Mouse (Mus musculus) kidney, embryonic 16.5 days (tissue): ENCODE results near the gene Cybc1. TPM values are rescaled to one million over a fixed set of nuclear protein-coding genes. Genes with fewer than 3 reads are reported as not detected.
A peak's percentile ranks its signal among the peaks of the same experiment; 100 is the strongest.

ENCODE experiments used
- ATAC-seq: fragments of 200-750 bp; cut with Nextera tagmentation; 2 replicates; pipeline ENCODE4 v1.8.0; 2017; ENCODE audit warnings: moderate TSS enrichment; ENCODE audit not compliant: low FRiP score, low TSS enrichment
- H3K27ac ChIP-seq: fragments of 300-500 bp; sonication (generic); 2 replicates; pipeline ENCODE4 v1.5.1; 2014; ENCODE audit warnings: low read length
- H3K27me3 ChIP-seq: fragments of 300-500 bp; sonication (generic); 2 replicates; pipeline ENCODE4 v1.6.1; 2014; ENCODE audit warnings: low read length, control low read depth, mixed read lengths; ENCODE audit not compliant: insufficient read depth
- H3K36me3 ChIP-seq: fragments of 300-500 bp; sonication (generic); 2 replicates; pipeline ENCODE4 v1.6.1; 2014; ENCODE audit warnings: low read length, control low read depth, mixed read lengths; ENCODE audit not compliant: insufficient read depth
- H3K4me1 ChIP-seq: fragments of 300-500 bp; sonication (generic); 2 replicates; pipeline ENCODE4 v1.6.1; 2014; ENCODE audit warnings: low read length, control low read depth, mixed read lengths; ENCODE audit not compliant: insufficient read depth
- H3K4me2 ChIP-seq: fragments of 300-500 bp; sonication (generic); replicated peaks from 2 replicates; pipeline ENCODE4 v1.6.1; 2014; ENCODE audit warnings: low read depth, low read length
- H3K4me3 ChIP-seq: fragments of 300-500 bp; sonication (generic); 2 replicates; pipeline ENCODE4 v1.5.1; 2014; ENCODE audit warnings: mild to moderate bottlenecking, low read length
- H3K9ac ChIP-seq: fragments of 300-500 bp; sonication (generic); replicated peaks from 2 replicates; pipeline ENCODE4 v1.6.1; 2014; ENCODE audit warnings: low read length
- H3K9me3 ChIP-seq: fragments of 300-500 bp; sonication (generic); 2 replicates; pipeline ENCODE4 v1.6.1; 2016; ENCODE audit warnings: low read length, control low read depth
- WGBS: fragments of 180-500 bp; shearing (Covaris S2); extraction: QIAGEN DNeasy Blood & Tissue Kit; methylation state at CpG from one replicate; pipeline ENCODE4 v1.1.7; 2014; 5-methylcytosine and 5-hydroxymethylcytosine counted together
- polyA plus RNA-seq: library from polyadenylated mRNA; unstranded; fragments of >200 nt; fragmentation: Nextera tagmentation; extraction: Ambion mirVana; gene quantifications from 2 replicates; pipeline ENCODE4 v1.2.1, GENCODE M21; 2015

The Cybc1 gene
- 40.4 and 41.0 TPM in 2 replicates for polyA plus RNA-seq

DNA sequence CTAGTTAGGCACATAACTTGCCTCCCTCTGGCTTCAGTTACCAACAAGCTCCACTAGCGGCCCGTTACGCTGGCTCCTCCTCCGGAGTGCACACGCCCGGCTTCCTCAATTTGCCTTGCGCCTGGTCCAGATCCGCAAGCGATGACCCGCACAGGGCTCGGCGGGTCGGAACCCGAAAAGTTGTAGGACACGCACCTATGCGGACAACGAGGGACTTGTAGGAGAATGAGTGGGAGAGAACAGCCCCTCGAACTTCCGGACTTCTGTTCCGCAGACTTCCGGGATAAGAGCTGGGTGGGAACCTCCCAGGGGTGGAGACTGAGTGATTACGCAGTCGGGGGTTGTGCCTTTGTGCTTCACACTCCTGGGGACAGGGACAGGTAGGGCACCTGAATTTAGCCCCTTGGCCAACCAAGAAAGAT, at the start of gene Cybc1:
Gene Cybc1, minus strand, starts transcription at position 305 of the 422 bp plus-strand sequence.
- H3K9ac ChIP-seq, result peak within 1 kb of the TSS; percentile 75
- no peaks in the 10 kb centered on the region for H3K27me3 ChIP-seq
- WGBS, result under 1% methylated on average over 23 of the region's 23 CpGs
- peak within 1 kb of the TSS; percentile 87 for H3K27ac ChIP-seq
- peaks cover 17% of the 10 kb centered on the region for H3K4me1 ChIP-seq
- peak; percentile 94 for ATAC-seq
- H3K4me2 ChIP-seq, result peak within 1 kb of the TSS; percentile 82
- H3K36me3 ChIP-seq, result peaks cover 27% of the 10 kb centered on the region
- peak within 1 kb of the TSS; percentile 77 for H3K4me3 ChIP-seq
- H3K9me3 ChIP-seq, result no peaks in the 10 kb centered on the region

DNA sequence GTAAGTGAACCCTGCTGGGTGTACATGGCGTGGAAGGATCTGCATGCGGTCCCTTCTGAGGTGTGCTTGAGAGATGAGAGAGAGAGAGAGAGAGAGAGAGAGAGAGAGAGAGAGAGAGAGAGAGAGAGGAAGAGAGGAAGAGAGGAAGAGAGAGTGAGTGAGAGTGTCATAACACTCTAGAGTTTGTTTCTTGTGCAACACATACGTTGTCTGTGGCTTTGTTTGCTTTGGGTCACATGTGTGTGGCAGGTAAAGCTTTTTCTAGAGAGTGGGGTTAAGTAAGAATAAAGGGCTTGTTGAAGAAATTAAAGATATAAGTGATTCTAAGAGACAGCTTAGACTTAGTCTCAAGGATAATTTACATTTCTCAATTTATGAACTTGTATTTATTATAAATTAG, 48.9 kb upstream of the Cybc1 start:
- no peak overlapping the region for H3K4me3 ChIP-seq
- H3K9me3 ChIP-seq, result no peaks in the 10 kb centered on the region
- no peak overlapping the region for H3K4me2 ChIP-seq
- H3K4me1 ChIP-seq, result 0 out of 2 replicates have a peak, but pooled peaks cover 2% of the 10 kb centered on the region
- H3K9ac ChIP-seq, result no peak overlapping the region
- WGBS, result 90% methylated on average over 3 of the region's 3 CpGs
- H3K27ac ChIP-seq, result no peak overlapping the region
- no peak for ATAC-seq
- no peaks in the 10 kb centered on the region for H3K36me3 ChIP-seq
- H3K27me3 ChIP-seq, result no peaks in the 10 kb centered on the region

DNA sequence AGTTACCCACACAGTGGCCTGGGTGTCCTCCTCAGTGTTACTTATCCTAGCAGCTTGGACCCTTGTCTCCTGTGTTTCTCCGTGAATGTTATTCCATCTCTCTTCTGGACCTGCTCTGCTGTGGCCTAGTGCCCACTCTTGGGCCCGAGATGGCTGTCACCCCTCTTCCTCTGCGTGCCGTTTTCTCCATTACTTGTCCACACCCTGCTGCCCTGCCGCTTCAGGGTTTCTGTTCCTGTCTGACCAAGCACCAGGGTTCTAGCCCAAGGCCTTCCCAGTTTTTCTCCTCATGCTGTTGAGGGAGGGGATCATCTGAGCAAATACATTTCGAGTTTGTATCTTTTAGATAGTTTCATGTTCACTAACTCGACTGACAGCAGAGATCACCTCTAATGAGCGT, 48.4 kb upstream of the Cybc1 start:
- no peak overlapping the region for H3K27ac ChIP-seq
- no peaks in the 10 kb centered on the region for H3K9me3 ChIP-seq
- no peak for ATAC-seq
- no peaks in the 10 kb centered on the region for H3K36me3 ChIP-seq
- no peak overlapping the region for H3K4me2 ChIP-seq
- 94% methylated on average over 8 of the region's 8 CpGs for WGBS
- H3K27me3 ChIP-seq, result no peaks in the 10 kb centered on the region
- H3K4me3 ChIP-seq, result no peak overlapping the region
- H3K4me1 ChIP-seq, result 0 out of 2 replicates have a peak, but pooled peaks cover 2% of the 10 kb centered on the region
- H3K9ac ChIP-seq, result no peak overlapping the region

DNA sequence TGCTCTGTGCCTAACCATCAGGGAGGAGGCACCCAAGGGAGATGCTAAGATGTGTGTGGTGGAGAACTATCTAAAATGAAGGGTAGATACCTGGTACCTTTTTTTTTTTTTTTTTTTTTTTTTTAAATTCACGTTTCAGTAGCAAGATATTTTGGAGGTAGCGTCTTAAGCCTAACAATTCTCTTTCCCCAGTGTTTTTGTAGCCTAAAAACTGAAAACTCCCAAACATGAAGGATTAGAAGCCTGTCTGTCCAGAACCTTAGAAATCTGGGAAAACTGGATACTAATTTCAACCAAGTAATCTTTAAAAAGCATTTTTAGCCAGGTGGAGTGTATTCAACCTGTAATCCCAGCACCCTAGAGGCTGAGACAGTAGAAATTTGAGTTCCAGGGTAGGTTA, 32.0 kb upstream of the Cybc1 start:
- no peak for ATAC-seq
- Histone ChIP-seq H3K9ac (peak overlapping the region; percentile 94), H3K4me1 (peaks cover 18% of the 10 kb centered on the region), H3K27me3 (no peaks in the 10 kb centered on the region), H3K4me2 (peak overlapping the region; percentile 93), H3K27ac (no peak overlapping the region), H3K4me3 (peak overlapping the region; percentile 99), H3K36me3 (peaks cover 13% of the 10 kb centered on the region), H3K9me3 (no peaks in the 10 kb centered on the region)
- 43% methylated on average over 2 of the region's 2 CpGs for WGBS

DNA sequence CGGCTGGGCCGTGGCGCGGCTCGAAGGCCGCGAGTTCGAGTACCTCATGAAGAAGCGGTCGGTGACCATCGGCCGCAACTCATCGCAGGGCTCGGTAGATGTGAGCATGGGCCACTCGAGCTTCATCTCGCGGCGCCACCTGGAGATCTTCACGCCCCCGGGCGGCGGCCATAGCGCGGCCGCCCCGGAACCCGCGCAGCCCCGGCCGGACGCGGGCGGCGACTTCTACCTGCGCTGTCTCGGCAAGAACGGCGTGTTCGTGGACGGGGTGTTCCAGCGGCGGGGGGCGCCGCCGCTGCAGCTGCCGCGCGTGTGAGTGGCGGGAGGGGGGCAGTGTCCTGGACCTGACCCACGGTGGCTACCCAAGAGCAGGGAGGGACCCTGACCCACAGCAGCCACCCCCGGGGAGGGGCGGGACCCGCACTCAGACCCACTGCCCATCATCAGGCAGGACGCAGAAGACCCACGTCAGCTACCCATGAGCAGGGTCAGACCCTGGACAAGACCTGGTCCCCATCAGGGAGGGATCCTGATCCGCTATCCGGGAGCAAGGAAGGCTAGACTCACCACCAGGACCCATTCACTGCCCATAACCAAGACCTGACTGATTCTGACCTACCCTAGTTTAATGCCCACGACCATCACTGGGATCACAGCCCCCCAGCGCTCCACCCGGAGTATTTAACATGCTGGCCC, 31.2 kb upstream of the Cybc1 start:
- peak; percentile 1; the same call in 1 of the 2 replicates for ATAC-seq
- peaks cover 18% of the 10 kb centered on the region for H3K4me1 ChIP-seq
- no peaks in the 10 kb centered on the region for H3K9me3 ChIP-seq
- H3K4me2 ChIP-seq, result peak overlapping the region; percentile 93
- peaks cover 17% of the 10 kb centered on the region for H3K36me3 ChIP-seq
- 0% methylated on average over 55 of the region's 60 CpGs for WGBS
- peak overlapping the region; percentile 99 for H3K4me3 ChIP-seq
- H3K27ac ChIP-seq, result peak overlapping the region; percentile 65
- peak overlapping the region; percentile 94 for H3K9ac ChIP-seq
- no peaks in the 10 kb centered on the region for H3K27me3 ChIP-seq

DNA sequence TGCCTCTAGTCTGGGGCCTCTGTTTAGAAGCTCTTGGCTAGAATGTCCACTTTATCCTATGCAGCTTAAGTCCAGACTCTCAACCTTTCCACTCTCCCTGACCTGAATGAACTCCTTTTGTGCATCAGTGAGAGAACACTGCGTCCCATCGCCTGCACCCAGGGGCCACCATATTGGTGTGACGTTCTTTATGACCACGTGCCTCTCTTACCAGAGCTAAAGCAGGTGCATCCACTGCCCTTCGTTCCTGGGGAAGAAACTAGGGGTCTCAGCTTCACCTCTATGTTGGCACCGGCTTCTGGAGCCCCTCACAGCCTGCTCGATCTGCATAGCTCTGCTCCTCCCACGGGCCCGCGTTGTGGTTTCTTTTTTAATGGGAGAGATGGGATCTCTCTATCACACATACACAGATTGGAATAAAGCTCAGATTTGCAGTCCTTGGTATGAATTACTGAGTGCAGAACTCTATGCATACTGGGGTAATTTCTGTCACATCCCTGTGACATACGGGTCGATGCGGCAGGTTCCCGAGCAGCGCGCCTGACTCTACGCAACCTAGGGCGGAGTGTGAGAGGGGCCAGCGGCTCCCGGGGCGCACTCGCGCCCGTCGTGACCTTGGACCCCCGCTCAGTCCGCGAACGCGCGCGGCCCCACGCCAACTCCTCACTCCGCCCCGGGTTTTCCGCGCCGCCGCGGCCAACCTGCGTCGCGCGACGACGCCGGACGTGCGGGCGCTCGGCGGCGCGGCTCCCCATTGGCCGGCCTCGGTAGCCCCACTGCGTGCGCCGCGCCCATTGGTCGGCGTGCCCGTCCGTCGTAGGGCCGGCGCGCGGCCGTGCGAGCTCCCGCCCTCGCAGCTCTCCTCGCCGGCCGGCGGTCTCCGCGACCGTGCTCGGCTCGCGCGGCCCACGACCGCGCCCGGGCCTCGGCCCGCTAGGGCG, 30.3 kb upstream of the Cybc1 start, which contains the start of gene Foxk2:
Gene Foxk2, plus strand, starts transcription at position 831 of the 941 bp plus-strand sequence.
- Histone ChIP-seq H3K4me2 (peak within 1 kb of the TSS; percentile 93), H3K9me3 (no peaks in the 10 kb centered on the region), H3K9ac (peak within 1 kb of the TSS; percentile 94), H3K27me3 (no peaks in the 10 kb centered on the region), H3K27ac (peak within 1 kb of the TSS; percentile 86), H3K4me3 (peak within 1 kb of the TSS; percentile 99), H3K36me3 (peaks cover 25% of the 10 kb centered on the region), H3K4me1 (peaks cover 18% of the 10 kb centered on the region)
- peak; percentile 99 for ATAC-seq
- under 1% methylated on average over 87 of the region's 91 CpGs for WGBS

DNA sequence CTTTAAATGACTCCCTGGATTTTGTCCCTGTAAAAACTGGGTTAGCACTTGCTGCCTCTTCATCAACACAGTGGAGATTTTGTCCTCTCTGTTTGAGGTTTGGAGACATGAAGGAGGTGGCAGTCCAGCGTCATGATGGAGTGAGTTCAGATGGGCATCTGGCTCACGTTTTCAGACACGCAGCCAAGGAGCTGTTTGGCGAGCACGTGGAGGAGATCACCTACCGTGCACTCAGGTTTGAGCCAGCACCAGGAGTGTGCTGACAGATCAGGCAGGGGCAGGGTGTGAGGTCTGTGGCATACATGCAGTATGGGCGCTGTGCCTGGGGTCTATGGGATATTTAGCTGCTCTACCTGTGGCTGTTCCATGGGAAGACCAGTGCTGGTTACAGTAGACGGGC, 21.1 kb upstream of the Cybc1 start:
- no peak for ATAC-seq
- H3K27ac ChIP-seq, result no peak overlapping the region
- H3K27me3 ChIP-seq, result no peaks in the 10 kb centered on the region
- no peak overlapping the region for H3K9ac ChIP-seq
- H3K4me2 ChIP-seq, result no peak overlapping the region
- H3K36me3 ChIP-seq, result peaks cover 90% of the 10 kb centered on the region
- no peaks in the 10 kb centered on the region for H3K9me3 ChIP-seq
- H3K4me1 ChIP-seq, result no peaks in the 10 kb centered on the region
- 90% methylated on average over 8 of the region's 8 CpGs for WGBS
- no peak overlapping the region for H3K4me3 ChIP-seq

DNA sequence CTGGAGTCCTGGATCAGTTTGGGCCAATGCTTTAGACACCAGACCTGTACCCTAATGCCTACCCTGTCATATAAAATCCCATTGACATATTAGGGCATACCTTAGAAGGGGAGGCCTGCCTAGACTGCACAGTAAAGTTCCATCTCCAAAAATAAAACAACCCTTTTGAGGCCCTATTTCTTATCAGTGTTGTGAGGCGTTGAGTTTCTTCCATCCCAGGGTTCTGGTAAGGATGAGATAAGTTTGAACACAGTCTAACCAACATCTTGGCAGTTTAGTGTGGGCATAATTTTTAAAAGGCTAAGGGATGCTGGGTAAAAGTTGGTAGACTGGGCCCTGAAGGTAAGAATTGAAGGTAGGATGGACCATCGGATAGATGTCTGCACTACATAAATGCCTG, 10.5 kb upstream of the Cybc1 start:
- Histone ChIP-seq H3K36me3 (peaks cover 41% of the 10 kb centered on the region), H3K9me3 (no peaks in the 10 kb centered on the region), H3K9ac (no peak overlapping the region), H3K4me2 (no peak overlapping the region), H3K4me3 (no peak overlapping the region), H3K27me3 (no peaks in the 10 kb centered on the region), H3K27ac (no peak overlapping the region), H3K4me1 (peaks cover 21% of the 10 kb centered on the region)
- no peak for ATAC-seq
- 99% methylated on average over 2 of the region's 2 CpGs for WGBS

DNA sequence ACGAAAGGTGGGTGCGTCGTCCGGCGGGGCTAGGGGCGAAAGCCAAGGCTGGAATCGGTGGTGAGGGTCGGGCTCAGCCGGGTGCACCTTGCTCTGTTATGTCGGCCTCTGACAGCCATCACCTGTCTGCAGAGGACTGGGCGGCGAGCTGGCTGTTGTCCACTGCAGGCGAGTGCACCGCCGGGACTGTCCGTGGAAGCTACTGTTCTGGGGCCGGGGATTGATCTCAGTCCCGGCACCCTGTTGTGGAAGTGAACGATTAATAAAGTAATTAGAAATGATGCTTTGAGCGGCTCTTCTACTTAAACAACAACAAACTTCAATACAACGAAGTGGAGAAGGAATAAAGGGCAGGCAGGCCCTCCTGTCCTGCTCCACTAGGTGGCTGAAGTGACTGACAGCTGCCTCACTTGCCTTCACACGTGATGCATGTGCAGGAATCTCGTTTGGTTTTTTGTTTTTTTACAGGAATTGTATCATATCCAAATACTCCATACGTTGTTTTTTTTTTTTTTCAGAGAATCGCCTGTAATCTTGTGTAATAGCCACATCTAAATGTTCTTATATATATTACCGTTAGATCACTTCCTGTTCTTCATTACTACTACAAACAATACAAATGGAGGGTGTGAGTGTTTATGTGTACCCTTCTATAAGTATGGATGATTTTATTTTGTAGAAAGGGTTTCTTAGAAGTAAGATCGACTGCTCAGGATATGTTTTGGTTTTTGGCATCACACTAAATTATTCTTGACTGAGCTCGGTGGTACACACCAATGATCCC, 8.4 kb upstream of the Cybc1 start:
- Histone ChIP-seq H3K4me1 (peaks cover 21% of the 10 kb centered on the region), H3K4me3 (peak overlapping the region; percentile 84), H3K27ac (peak overlapping the region; percentile 99), H3K36me3 (peaks cover 23% of the 10 kb centered on the region), H3K9me3 (no peaks in the 10 kb centered on the region), H3K9ac (peak overlapping the region; percentile 90), H3K27me3 (no peaks in the 10 kb centered on the region), H3K4me2 (peak overlapping the region; percentile 61)
- ATAC-seq, result peak; percentile 59; the same call in 1 of the 2 replicates
- WGBS, result 2% methylated on average over 28 of the region's 28 CpGs
